Mouse (Mus musculus) stomach, postnatal 0 days (tissue): ENCODE measurements around the gene Prickle2.

Experiments used
- CTCF ChIP-seq: IDR thresholded peaks from 2 replicates; pipeline ENCODE4 v1.5.1; 2016; ENCODE audit warnings: antibody characterized with exemption, low read depth, mild to moderate bottlenecking, moderate library complexity
- EP300 ChIP-seq: optimal IDR thresholded peaks from 2 replicates; pipeline ENCODE3; 2016; ENCODE audit warnings: antibody characterized with exemption

DNA sequence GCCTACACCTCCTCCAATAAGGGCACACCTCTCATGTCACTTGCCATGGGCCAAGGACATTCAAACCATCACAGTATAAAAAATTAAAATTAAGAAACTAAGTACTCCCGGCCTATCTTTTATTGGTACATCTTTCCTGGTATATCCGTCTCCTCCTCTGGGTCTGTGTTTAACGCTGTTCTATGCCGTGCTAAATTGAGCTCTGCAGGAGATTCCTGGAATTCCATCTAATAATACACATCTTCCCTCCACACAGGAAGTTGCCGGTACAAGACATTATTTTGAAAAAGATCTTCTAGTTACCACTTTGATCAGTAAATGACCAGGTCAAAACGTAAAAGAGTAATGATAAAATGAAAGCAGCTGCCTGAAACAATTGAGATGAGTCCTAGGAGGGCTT lies 207.4 kb downstream of the Prickle2 start:
- TF ChIP-seq CTCF (no peak), EP300 (no peak)
